Mouse (Mus musculus) midbrain, embryonic 12.5 days (tissue): ENCODE measurements around the gene Vmn1r63. TPM values are rescaled to one million over a fixed set of nuclear protein-coding genes. Genes with fewer than 3 reads are reported as not detected.
"Not testable (repeated sequence)": the region's sequence is repeated elsewhere in the genome, so short reads cannot be mapped to it uniquely, and the experiment has no call there.

Source experiments
- ATAC-seq: fragments of 200-750 bp; cut with Nextera tagmentation; 2 replicates; pipeline ENCODE4 v1.8.0; 2017; ENCODE audit warnings: low read depth, moderate TSS enrichment, moderate library complexity; ENCODE audit not compliant: low FRiP score
- H3K27ac ChIP-seq: fragments of 300-500 bp; sonication (generic); replicated peaks from 2 replicates; pipeline ENCODE4 v1.5.1; 2016; ENCODE audit warnings: mild to moderate bottlenecking
- H3K27me3 ChIP-seq: fragments of 300-500 bp; sonication (generic); 2 replicates; pipeline ENCODE4 v1.6.1; 2016; ENCODE audit warnings: mild to moderate bottlenecking
- H3K36me3 ChIP-seq: fragments of 300-500 bp; sonication (generic); 2 replicates; pipeline ENCODE4 v1.6.1; 2016
- H3K4me1 ChIP-seq: fragments of 300-500 bp; sonication (generic); 2 replicates; pipeline ENCODE4 v1.6.1; 2016
- H3K4me2 ChIP-seq: fragments of 300-500 bp; sonication (generic); replicated peaks from 2 replicates; pipeline ENCODE4 v1.6.1; 2016; ENCODE audit warnings: mild to moderate bottlenecking, moderate library complexity
- H3K4me3 ChIP-seq: fragments of 300-500 bp; sonication (generic); 2 replicates; pipeline ENCODE4 v1.5.1; 2016; ENCODE audit warnings: mild to moderate bottlenecking
- H3K9ac ChIP-seq: fragments of 300-500 bp; sonication (generic); replicated peaks from 2 replicates; pipeline ENCODE4 v1.6.1; 2016; ENCODE audit warnings: mild to moderate bottlenecking, moderate library complexity
- H3K9me3 ChIP-seq: fragments of 300-500 bp; sonication (generic); 2 replicates; pipeline ENCODE4 v1.6.1; 2016; ENCODE audit warnings: mild to moderate bottlenecking
- WGBS: fragments of 180-500 bp; shearing (Covaris S2); methylation state at CpG from one replicate; pipeline ENCODE4 v1.1.7; 2016; 5-methylcytosine and 5-hydroxymethylcytosine counted together
- polyA plus RNA-seq: library from polyadenylated mRNA; unstranded; fragments of >200 nt; fragmentation: Nextera tagmentation; extraction: Ambion mirVana; gene quantifications from 2 replicates; pipeline ENCODE4 v1.2.1, GENCODE M21; 2016

Vmn1r63 gene
- polyA plus RNA-seq: not detected in 2 replicates

- no CpG with 5 or more reads among the region's 2 CpGs for WGBS
- not testable (repeated sequence) for H3K4me1 ChIP-seq
Measured at GRCm38 (mm10) chr7:5805345-5805744, at the start of gene Vmn1r63. TSS of gene Vmn1r63 (minus strand) at chr7:5805445.

More at GRCm38 (mm10) chr7:5805345-5805744, at the start of gene Vmn1r63:
- H3K4me2 ChIP-seq, H3K4me3 ChIP-seq, H3K9ac ChIP-seq, H3K27me3 ChIP-seq, H3K36me3 ChIP-seq, H3K9me3 ChIP-seq, ATAC-seq, H3K27ac ChIP-seq: not testable (repeated sequence)

Other genes with a start within 250 kb of the Vmn1r63 start
- not detected in 2 replicates for gene Vmn1r61, start 192.2 kb downstream of the Vmn1r63 start, polyA plus RNA-seq
- not detected in 2 replicates for gene Vmn1r62, start 131.8 kb downstream of the Vmn1r63 start, polyA plus RNA-seq
- gene Vmn1r64, start 79.1 kb upstream of the Vmn1r63 start, polyA plus RNA-seq: not detected in 2 replicates
- gene Vmn1r65, start 205.6 kb upstream of the Vmn1r63 start, polyA plus RNA-seq: not detected in 2 replicates
- not detected in 2 replicates for gene Nlrp4c, start 239.7 kb upstream of the Vmn1r63 start, polyA plus RNA-seq